Mouse (Mus musculus) embryonic facial prominence, embryonic 12.5 days (tissue): Measurements from ENCODE around the gene Adgrb2. TPM values are rescaled to one million over a fixed set of nuclear protein-coding genes. Genes with fewer than 3 reads are reported as not detected.

Experiments
- ATAC-seq: fragments of 200-750 bp; cut with Nextera tagmentation; 2 replicates; pipeline ENCODE4 v1.8.0; 2017; ENCODE audit not compliant: insufficient number of reproducible peaks, insufficient read depth, low FRiP score, low TSS enrichment
- H3K27ac ChIP-seq: fragments of 300-500 bp; sonication (generic); 2 replicates; pipeline ENCODE4 v1.5.1; 2016; ENCODE audit warnings: mild to moderate bottlenecking
- H3K27me3 ChIP-seq: fragments of 300-500 bp; sonication (generic); 2 replicates; pipeline ENCODE4 v1.6.1; 2016; ENCODE audit warnings: mild to moderate bottlenecking, moderate library complexity
- H3K36me3 ChIP-seq: fragments of 300-500 bp; sonication (generic); 2 replicates; pipeline ENCODE4 v1.6.1; 2016; ENCODE audit warnings: mild to moderate bottlenecking
- H3K4me1 ChIP-seq: fragments of 300-500 bp; sonication (generic); 2 replicates; pipeline ENCODE4 v1.6.1; 2016
- H3K4me2 ChIP-seq: fragments of 300-500 bp; sonication (generic); replicated peaks from 2 replicates; pipeline ENCODE4 v1.6.1; 2016; ENCODE audit warnings: mild to moderate bottlenecking, moderate library complexity
- H3K4me3 ChIP-seq: fragments of 300-500 bp; sonication (generic); 2 replicates; pipeline ENCODE4 v1.5.1; 2016; ENCODE audit warnings: mild to moderate bottlenecking
- H3K9ac ChIP-seq: fragments of 300-500 bp; sonication (generic); 2 replicates; pipeline ENCODE4 v1.6.1; 2016; ENCODE audit warnings: mild to moderate bottlenecking, moderate library complexity
- H3K9me3 ChIP-seq: fragments of 300-500 bp; sonication (generic); 2 replicates; pipeline ENCODE4 v1.6.1; 2016; ENCODE audit warnings: mild to moderate bottlenecking, moderate library complexity
- WGBS: fragments of 180-500 bp; shearing (Covaris S2); methylation state at CpG from one replicate; pipeline ENCODE4 v1.1.7; 2016; 5-methylcytosine and 5-hydroxymethylcytosine counted together
- polyA plus RNA-seq: library from polyadenylated mRNA; unstranded; fragments of >200 nt; fragmentation: Nextera tagmentation; extraction: Ambion mirVana; gene quantifications from 2 replicates; pipeline ENCODE4 v1.2.1, GENCODE M21; 2016

The Adgrb2 gene
- polyA plus RNA-seq, 1 experiment from 2014 or later: 7.6 TPM

GRCm38 (mm10) chr4:129992720-129993119 lies 8.1 kb downstream of the Adgrb2 start:
- no peak overlapping the region for H3K27ac ChIP-seq
- H3K4me2 ChIP-seq: no peak overlapping the region
- no peak overlapping the region for H3K4me3 ChIP-seq
- H3K9me3 ChIP-seq: no peaks in the 10 kb centered on the region
- peaks cover 21% of the 10 kb centered on the region for H3K4me1 ChIP-seq
- no peak for ATAC-seq
- no peak overlapping the region for H3K9ac ChIP-seq
- 78% methylated on average over 16 of the region's 16 CpGs for WGBS
- H3K36me3 ChIP-seq: 0 out of 2 replicates have a peak, but pooled peaks cover 10% of the 10 kb centered on the region
- peaks cover 32% of the 10 kb centered on the region for H3K27me3 ChIP-seq

GRCm38 (mm10) chr4:129993213-129993612 lies 8.5 kb downstream of the Adgrb2 start:
- Histone ChIP-seq H3K4me2 (no peak overlapping the region), H3K9ac (no peak overlapping the region), H3K4me3 (no peak overlapping the region), H3K36me3 (0 out of 2 replicates have a peak, but pooled peaks cover 10% of the 10 kb centered on the region), H3K4me1 (peaks cover 17% of the 10 kb centered on the region), H3K27ac (no peak overlapping the region), H3K9me3 (no peaks in the 10 kb centered on the region), H3K27me3 (peaks cover 30% of the 10 kb centered on the region)
- WGBS: 90% methylated on average over 5 of the region's 5 CpGs
- no peak for ATAC-seq

- Histone ChIP-seq H3K9ac (no peak overlapping the region), H3K4me1 (peaks cover 16% of the 10 kb centered on the region), H3K36me3 (0 out of 2 replicates have a peak, but pooled peaks cover 10% of the 10 kb centered on the region), H3K4me3 (no peak overlapping the region), H3K27me3 (peaks cover 23% of the 10 kb centered on the region), H3K27ac (no peak overlapping the region), H3K9me3 (no peaks in the 10 kb centered on the region), H3K4me2 (no peak overlapping the region)
- ATAC-seq: no peak
- WGBS: 93% methylated on average over 16 of the region's 16 CpGs
Measured at GRCm38 (mm10) chr4:129993944-129994695, 9.4 kb downstream of the Adgrb2 start.

DNA sequence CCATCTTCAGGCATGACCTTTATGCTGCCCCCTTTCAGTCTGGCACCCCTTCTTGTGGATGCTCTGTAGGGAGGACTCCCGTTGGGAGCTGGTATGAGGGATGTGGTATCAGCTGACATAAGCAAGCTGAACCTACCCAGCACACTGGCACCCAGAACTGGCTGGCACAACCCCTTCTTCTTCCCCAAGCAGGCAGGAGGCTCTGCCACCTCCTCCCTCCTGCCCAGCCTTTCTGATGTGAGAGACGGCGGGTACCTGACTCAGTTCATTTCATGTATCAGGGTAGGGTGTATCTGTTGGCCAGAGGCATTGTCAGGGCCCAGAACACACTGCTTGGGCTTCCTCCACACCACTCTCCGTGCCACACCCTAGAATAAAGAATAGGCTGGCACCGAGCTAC lies 10.1 kb downstream of the Adgrb2 start:
- 83% methylated on average over 5 of the region's 5 CpGs for WGBS

GRCm38 (mm10) chr4:129995255-129995654 lies 10.6 kb downstream of the Adgrb2 start:
- Histone ChIP-seq H3K4me1 (peaks cover 12% of the 10 kb centered on the region), H3K4me3 (no peak overlapping the region), H3K4me2 (no peak overlapping the region), H3K9ac (no peak overlapping the region), H3K36me3 (0 out of 2 replicates have a peak, but pooled peaks cover 10% of the 10 kb centered on the region), H3K27ac (no peak overlapping the region), H3K27me3 (peaks cover 21% of the 10 kb centered on the region), H3K9me3 (no peaks in the 10 kb centered on the region)
- ATAC-seq: no peak
- 84% methylated on average over 8 of the region's 8 CpGs for WGBS

More for the DNA sequence above, 10.1 kb downstream of the Adgrb2 start:
- Histone ChIP-seq H3K4me3 (no peak overlapping the region), H3K9me3 (no peaks in the 10 kb centered on the region), H3K4me2 (no peak overlapping the region), H3K4me1 (peaks cover 17% of the 10 kb centered on the region), H3K9ac (no peak overlapping the region), H3K27ac (no peak overlapping the region), H3K27me3 (peaks cover 21% of the 10 kb centered on the region), H3K36me3 (0 out of 2 replicates have a peak, but pooled peaks cover 10% of the 10 kb centered on the region)
- no peak for ATAC-seq

- H3K9me3 ChIP-seq: no peaks in the 10 kb centered on the region
- peaks cover 9% of the 10 kb centered on the region for H3K4me1 ChIP-seq
- H3K36me3 ChIP-seq: 0 out of 2 replicates have a peak, but pooled peaks cover 10% of the 10 kb centered on the region
- no peak overlapping the region for H3K4me3 ChIP-seq
- ATAC-seq: no peak
- H3K9ac ChIP-seq: no peak overlapping the region
- H3K27me3 ChIP-seq: peaks cover 18% of the 10 kb centered on the region
- no peak overlapping the region for H3K4me2 ChIP-seq
- WGBS: 75% methylated on average over 4 of the region's 4 CpGs
- no peak overlapping the region for H3K27ac ChIP-seq
Measured at GRCm38 (mm10) chr4:129996015-129996414, 11.3 kb downstream of the Adgrb2 start.

GRCm38 (mm10) chr4:129998124-129998523 lies 13.5 kb downstream of the Adgrb2 start:
- Histone ChIP-seq H3K36me3 (0 out of 2 replicates have a peak, but pooled peaks cover 2% of the 10 kb centered on the region), H3K27ac (no peak overlapping the region), H3K4me2 (no peak overlapping the region), H3K4me1 (peaks cover 20% of the 10 kb centered on the region), H3K27me3 (peaks cover 15% of the 10 kb centered on the region; the same call in 1 of the 2 replicates), H3K9ac (no peak overlapping the region), H3K9me3 (no peaks in the 10 kb centered on the region), H3K4me3 (no peak overlapping the region)
- 63% methylated on average over 11 of the region's 11 CpGs for WGBS
- ATAC-seq: no peak

- no peak overlapping the region for H3K4me3 ChIP-seq
- H3K9me3 ChIP-seq: no peaks in the 10 kb centered on the region
- H3K27me3 ChIP-seq: peaks cover 17% of the 10 kb centered on the region
- H3K27ac ChIP-seq: peak overlapping the region; percentile 20; the same call in 1 of the 2 replicates
- WGBS: 35% methylated on average over 5 of the region's 5 CpGs
- no peak overlapping the region for H3K4me2 ChIP-seq
- no peak for ATAC-seq
- no peaks in the 10 kb centered on the region for H3K36me3 ChIP-seq
- peaks cover 22% of the 10 kb centered on the region for H3K4me1 ChIP-seq
- H3K9ac ChIP-seq: no peak overlapping the region
Measured at GRCm38 (mm10) chr4:130001710-130002109, 17.0 kb downstream of the Adgrb2 start.

DNA sequence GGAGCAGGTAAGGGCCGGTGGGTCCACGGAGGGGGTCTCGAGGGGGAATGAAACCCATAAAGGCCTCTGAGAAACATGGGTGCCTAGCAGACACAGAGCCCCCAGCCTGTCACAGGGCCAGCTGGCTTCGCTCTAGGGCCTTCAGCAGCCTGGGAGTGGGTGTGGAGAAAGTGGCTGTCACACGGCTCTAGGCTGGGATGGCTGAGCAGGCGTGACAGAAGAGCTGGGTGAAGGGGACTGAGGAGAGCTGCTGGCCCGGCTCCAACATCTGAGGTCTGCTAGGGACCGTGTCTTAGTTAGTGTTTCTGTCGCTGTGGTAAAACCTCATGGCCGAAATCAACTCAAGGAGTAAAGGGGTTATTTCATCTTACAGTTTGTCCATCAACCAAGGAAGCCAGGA lies 17.5 kb downstream of the Adgrb2 start:
- H3K36me3 ChIP-seq: no peaks in the 10 kb centered on the region
- no peaks in the 10 kb centered on the region for H3K9me3 ChIP-seq
- WGBS: 69% methylated on average over 10 of the region's 10 CpGs
- H3K27me3 ChIP-seq: peaks cover 20% of the 10 kb centered on the region
- peak overlapping the region; percentile 20; the same call in 1 of the 2 replicates for H3K27ac ChIP-seq
- H3K9ac ChIP-seq: 0 out of 2 replicates have a peak overlapping the region, but pooled peaks have one; percentile 4
- no peak for ATAC-seq
- no peak overlapping the region for H3K4me2 ChIP-seq
- no peak overlapping the region for H3K4me3 ChIP-seq
- peaks cover 25% of the 10 kb centered on the region for H3K4me1 ChIP-seq

DNA sequence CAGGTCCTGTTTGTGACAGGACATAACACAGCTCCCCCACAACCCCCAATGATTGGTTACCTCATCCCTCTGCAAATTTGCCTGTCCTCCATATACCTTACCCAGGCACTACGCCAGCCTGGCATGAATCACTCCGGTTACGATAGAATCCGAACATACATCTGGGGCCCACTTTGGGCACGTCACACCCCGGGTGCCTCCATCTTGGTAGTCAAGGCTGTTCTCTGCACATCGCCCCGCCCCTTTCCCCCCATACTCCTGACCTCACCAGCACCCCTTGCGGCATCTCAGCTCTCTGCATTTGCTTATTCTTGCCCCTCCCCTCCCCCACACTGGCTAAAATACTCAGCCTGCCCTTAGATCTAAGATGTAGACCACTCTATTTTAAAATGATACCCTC lies 20.9 kb downstream of the Adgrb2 start:
- ATAC-seq: no peak
- 55% methylated on average over 9 of the region's 9 CpGs for WGBS
- no peak overlapping the region for H3K9ac ChIP-seq
- H3K27ac ChIP-seq: no peak overlapping the region
- H3K27me3 ChIP-seq: peaks cover 43% of the 10 kb centered on the region
- no peak overlapping the region for H3K4me3 ChIP-seq
- H3K4me2 ChIP-seq: no peak overlapping the region
- no peaks in the 10 kb centered on the region for H3K9me3 ChIP-seq
- 0 out of 2 replicates have a peak, but pooled peaks cover 12% of the 10 kb centered on the region for H3K36me3 ChIP-seq
- H3K4me1 ChIP-seq: peaks cover 20% of the 10 kb centered on the region

- Histone ChIP-seq H3K4me2 (peak overlapping the region; percentile 59), H3K27ac (no peak overlapping the region), H3K4me1 (peaks cover 11% of the 10 kb centered on the region), H3K4me3 (peak overlapping the region; percentile 27), H3K9ac (no peak overlapping the region), H3K27me3 (peaks cover 43% of the 10 kb centered on the region), H3K36me3 (0 out of 2 replicates have a peak, but pooled peaks cover 12% of the 10 kb centered on the region), H3K9me3 (no peaks in the 10 kb centered on the region)
- no peak for ATAC-seq
- 12% methylated on average over 25 of the region's 25 CpGs for WGBS
Measured at GRCm38 (mm10) chr4:130006533-130006932, 21.9 kb downstream of the Adgrb2 start.

DNA sequence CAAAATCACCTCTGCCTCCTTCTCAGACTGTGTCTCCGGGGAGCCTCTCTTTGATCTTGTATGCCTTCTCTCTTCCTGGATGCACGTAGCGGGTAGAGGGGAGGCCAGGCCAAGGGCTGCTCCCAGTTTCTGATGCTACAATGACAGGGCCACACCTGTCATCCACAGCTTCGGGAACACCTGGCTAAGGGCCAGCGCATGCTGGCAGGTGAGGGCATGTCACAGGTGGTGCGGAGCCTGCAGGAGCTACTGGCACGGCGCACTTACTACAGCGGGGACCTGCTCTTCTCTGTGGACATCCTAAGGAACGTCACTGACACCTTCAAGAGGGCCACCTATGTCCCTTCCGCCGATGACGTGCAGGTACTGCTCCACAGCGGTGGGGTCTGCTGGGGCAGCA lies 24.4 kb downstream of the Adgrb2 start:
- Histone ChIP-seq H3K27ac (no peak overlapping the region), H3K9ac (no peak overlapping the region), H3K36me3 (0 out of 2 replicates have a peak, but pooled peaks cover 16% of the 10 kb centered on the region), H3K4me2 (no peak overlapping the region), H3K4me1 (peaks cover 7% of the 10 kb centered on the region), H3K27me3 (peaks cover 55% of the 10 kb centered on the region), H3K4me3 (no peak overlapping the region), H3K9me3 (no peaks in the 10 kb centered on the region)
- ATAC-seq: no peak
- 72% methylated on average over 14 of the region's 14 CpGs for WGBS
